Mouse (Mus musculus): Measurements from ENCODE around the gene Armt1. TPM values are rescaled to one million over a fixed set of nuclear protein-coding genes. Genes with fewer than 3 reads are reported as not detected.

The Armt1 gene
- 10 to 100 TPM; 19.5 to 22.0 TPM for total RNA-seq (2021)

GRCm38 (mm10) chr10:4432123-4432931, at the start of gene Armt1, which contains the start of gene Rmnd1:
Gene Armt1 (plus strand): TSS chr10:4432467.
Gene Rmnd1 (minus strand): TSS chr10:4432388.
- intact Hi-C loops (cut with DNase I) = loop anchor here (1.0 kb wide), 1 partner anchor 45 kb away; no protein-coding TSS in a partner anchor

DNA sequence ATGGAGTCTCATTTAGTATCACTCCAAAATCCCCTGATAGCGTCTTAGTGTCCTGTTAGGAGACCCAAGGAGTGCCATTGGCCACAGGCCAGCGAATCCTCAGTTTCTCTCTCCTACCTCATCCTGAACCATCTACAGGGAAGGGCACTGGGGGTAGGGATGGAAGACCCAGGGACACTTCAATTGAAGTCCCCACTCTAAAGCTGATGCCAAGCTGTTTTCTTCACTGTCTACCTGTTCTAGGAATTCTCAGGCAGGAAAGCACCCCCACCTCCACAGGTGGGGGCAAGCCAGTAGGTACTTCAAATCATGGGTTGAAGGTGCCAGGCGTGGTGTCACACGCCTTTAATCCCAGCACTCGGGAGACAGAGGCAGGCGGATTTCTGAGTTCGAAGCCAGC, 48.0 kb upstream of the Armt1 start:
- intact Hi-C loops (cut with DNase I) = no loop called here
- no peak for DNase-seq (ENCODE audit: low spot score in 2 of 2)

More at GRCm38 (mm10) chr10:4432123-4432931, at the start of gene Armt1, which contains the start of gene Rmnd1:
- peak; percentile 95 for DNase-seq (ENCODE audit: low spot score in 2 of 2)

- DNase-seq (ENCODE audit: low spot score in 2 of 2) = peak; percentile 95
- intact Hi-C loops (cut with DNase I) = loop anchor here (1.0 kb wide), 1 partner anchor 45 kb away; the partner anchor contains the start of genes Armt1 and Rmnd1
These were observed 45.4 kb upstream of the Armt1 start for GRCm38 (mm10) chr10:4386609-4387591.

DNA sequence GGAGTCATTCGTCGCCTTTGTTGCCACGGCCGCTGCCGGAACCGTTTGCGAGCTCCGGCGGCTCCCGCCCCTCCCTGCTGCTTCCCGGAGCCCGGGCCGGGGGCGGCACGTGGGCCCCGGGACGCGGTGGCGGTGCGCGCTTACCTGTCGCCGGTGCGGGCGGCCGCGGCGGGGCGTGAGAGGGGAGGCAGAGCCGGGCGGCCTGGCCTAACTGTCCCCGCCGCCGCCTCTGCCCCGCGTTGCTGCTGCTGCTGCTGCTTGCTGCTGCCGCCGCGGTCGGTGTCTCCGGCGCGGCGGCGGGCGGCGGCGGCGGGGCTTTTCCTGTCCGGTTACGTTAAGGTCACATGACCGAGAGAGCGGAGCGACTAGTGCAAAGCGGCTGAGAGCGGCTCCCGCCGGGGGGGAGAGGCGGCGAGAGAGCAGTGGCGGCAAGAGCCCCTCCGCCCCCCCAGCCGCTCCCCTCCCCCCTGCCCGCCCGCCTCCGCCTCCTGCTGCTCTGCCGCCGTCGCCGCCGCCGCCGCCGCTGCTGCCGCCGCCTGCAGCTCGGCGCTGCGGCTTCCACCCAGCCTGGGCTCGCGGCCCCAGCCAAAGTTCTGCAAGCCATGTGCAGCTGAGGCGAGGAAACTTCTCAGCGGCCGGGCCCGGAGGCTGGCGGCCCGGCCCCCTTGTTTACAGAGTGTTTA, 44.4 kb upstream of the Armt1 start, which contains the start of gene Zbtb2:
Gene Zbtb2, minus strand, starts transcription at position 408 of the 683 bp plus-strand sequence.
- DNase-seq (ENCODE audit: low spot score in 2 of 2) = peak; percentile 60 to 61
- intact Hi-C loops (cut with DNase I) = loop anchor here (1.0 kb wide), 1 partner anchor 44 kb away; the partner anchor contains the start of genes Armt1 and Rmnd1

GRCm38 (mm10) chr10:4388384-4388745, 43.9 kb upstream of the Armt1 start:
- DNase-seq (ENCODE audit: low spot score in 2 of 2) = peak in 1 of 2 experiments; percentile 28
- intact Hi-C loops (cut with DNase I) = no loop called here

GRCm38 (mm10) chr10:4389036-4389435, 43.2 kb upstream of the Armt1 start:
- DNase-seq (ENCODE audit: low spot score in 2 of 2) = no peak

GRCm38 (mm10) chr10:4389461-4390112, 42.7 kb upstream of the Armt1 start:
- DNase-seq (ENCODE audit: low spot score in 2 of 2) = no peak
- intact Hi-C loops (cut with DNase I) = no loop called here

More at GRCm38 (mm10) chr10:4389036-4389435, 43.2 kb upstream of the Armt1 start:
- intact Hi-C loops (cut with DNase I) = no loop called here

DNA sequence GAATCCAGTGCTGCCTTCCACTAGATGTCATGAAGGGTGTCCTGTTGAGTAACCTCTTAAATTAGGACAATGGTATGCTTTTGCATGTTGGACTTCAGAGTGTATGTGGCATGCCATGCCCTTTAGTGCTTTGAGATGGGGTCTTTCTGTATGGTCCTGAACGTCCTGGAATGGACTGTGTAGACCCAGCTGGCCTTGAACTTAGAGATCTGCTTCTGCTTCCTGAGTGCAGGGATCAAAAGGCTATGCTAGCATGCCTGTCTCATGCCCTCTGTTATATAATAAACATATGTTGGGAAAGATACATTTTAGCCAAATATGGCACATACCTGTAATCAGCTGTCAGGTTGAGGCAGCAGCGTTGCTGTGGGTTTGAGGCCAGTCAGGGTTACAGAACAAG, 41.7 kb upstream of the Armt1 start:
- intact Hi-C loops (cut with DNase I) = no loop called here
- DNase-seq (ENCODE audit: low spot score in 2 of 2) = no peak

GRCm38 (mm10) chr10:4391076-4391475, 41.2 kb upstream of the Armt1 start:
- intact Hi-C loops (cut with DNase I) = no loop called here
- no peak for DNase-seq (ENCODE audit: low spot score in 2 of 2)

DNA sequence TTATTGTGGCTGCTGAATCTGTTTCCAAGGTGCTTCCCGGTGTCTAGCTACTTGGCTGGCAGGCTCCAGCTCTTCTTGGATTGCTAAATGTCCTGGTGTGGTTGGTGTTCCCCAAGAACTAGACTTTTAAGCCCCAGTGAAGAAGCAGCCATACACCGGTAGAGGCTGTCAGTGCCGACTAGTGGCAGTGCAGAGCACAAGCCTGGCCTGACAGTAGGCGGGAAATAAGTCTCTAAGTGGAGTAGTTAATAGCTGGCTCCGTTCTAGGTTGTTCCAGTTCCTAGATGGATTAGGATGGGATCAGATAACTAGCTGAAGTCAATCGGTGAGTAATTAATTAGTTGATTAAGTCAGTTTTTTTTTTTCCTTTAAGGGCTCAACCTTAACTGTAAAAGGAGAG, 40.4 kb upstream of the Armt1 start:
- DNase-seq (ENCODE audit: low spot score in 2 of 2) = peak; percentile 41 to 55
- intact Hi-C loops (cut with DNase I) = no loop called here

DNA sequence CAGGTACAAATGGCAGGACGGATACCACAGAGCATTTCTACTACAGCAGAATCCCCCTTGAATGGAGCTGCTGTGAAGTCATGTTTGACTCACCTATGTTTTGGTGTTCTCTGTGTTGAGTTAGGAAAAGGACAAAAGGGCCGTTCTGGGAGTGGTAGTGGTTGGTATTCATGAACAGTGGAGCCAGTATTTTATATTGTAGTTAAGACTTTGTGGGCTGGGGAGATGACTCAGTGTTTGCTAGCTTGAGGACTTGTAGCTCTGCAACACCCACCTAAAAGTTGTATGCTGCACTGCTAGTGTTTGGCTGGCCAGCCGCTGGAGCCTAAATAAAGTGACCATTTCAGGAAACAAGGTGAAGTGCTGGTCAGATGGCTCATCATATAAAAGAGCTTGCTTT, 36.9 kb upstream of the Armt1 start:
- DNase-seq (ENCODE audit: low spot score in 2 of 2) = peak in 1 of 2 experiments; percentile 68
- intact Hi-C loops (cut with DNase I) = no loop called here

GRCm38 (mm10) chr10:4398058-4398457, 34.2 kb upstream of the Armt1 start:
- intact Hi-C loops (cut with DNase I) = no loop called here
- DNase-seq (ENCODE audit: low spot score in 2 of 2) = no peak

GRCm38 (mm10) chr10:4404895-4405491, 27.3 kb upstream of the Armt1 start:
- intact Hi-C loops (cut with DNase I) = no loop called here
- DNase-seq (ENCODE audit: low spot score in 2 of 2) = peak; percentile 62 to 73

DNA sequence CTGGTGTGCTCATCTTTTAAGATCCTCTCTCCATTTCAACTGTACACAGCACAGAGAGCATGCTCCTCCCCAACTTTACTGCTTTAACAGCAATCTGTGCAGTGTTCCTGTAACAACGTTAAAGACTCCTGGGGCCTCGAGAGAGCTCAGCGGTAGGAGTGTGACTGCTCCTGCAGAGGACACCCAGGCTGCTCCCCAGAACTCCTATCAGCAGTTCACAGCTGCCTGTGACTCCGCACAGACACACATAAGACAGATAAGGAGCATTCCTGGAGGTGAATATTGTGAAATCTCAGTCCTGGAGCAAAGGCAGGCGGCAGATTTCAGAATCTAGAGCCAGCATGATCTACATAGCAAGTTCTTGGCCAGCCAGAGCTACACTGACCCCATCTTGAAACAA, 26.8 kb upstream of the Armt1 start:
- intact Hi-C loops (cut with DNase I) = no loop called here
- DNase-seq (ENCODE audit: low spot score in 2 of 2) = no peak

DNA sequence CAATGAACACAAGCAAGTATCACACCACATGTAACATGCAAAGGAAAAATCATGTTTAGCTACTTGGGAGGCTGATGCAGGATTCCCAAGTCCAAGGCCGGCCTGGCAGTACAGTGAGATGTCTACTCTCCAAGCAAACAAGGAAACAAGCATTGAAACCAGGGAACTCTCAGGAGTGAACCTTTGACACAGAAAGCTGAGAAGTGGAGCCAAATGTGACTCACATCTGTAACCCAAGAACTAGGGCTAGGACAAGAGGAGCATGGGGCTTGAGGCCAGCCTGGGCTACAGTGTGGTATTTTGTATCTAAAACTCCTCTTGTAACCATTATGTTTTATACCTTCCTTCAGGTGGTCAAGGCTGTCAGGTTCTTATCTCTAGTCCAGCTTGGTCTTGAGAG, 25.1 kb upstream of the Armt1 start:
- intact Hi-C loops (cut with DNase I) = no loop called here
- no peak for DNase-seq (ENCODE audit: low spot score in 2 of 2)

DNA sequence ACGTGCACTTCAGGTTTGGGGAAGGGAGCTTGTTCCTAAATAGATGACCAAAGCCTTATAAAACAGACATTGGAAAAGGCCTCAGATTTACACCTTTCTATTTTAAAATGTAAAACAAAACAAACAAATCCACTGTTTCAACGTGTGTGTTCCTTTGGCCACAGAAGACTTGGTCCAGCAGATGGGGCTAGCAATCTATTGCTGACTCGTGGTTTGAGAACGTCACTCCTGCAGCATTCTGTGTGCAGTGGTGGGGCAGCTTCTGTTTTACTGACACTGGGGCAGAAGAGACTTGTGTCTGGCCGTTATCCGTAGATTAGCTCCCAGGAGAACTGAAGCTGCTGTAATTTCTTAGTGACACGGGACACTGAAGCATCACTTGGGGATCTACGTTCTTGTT, 7.0 kb upstream of the Armt1 start:
- DNase-seq (ENCODE audit: low spot score in 2 of 2) = no peak
- intact Hi-C loops (cut with DNase I) = no loop called here

DNA sequence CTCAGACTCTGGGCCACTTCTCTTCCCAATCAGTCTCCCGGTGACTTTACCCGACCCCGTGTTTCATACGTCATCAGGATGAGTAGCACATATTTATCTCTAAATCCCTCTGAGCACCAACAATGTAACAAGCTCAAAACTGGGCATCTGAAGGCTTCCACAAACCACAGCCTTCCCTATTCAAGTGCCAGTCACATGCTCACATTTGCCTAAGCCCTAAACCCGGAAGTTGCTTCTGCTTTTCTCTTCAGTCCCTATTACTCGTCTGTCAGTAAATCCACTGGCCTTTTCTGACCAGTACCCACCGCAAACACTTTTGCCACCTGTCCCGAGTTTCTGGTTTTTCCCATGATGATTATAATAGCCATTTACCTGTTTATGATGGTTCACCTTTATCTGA, 1.9 kb upstream of the Armt1 start:
- intact Hi-C loops (cut with DNase I) = no loop called here
- DNase-seq (ENCODE audit: low spot score in 2 of 2) = no peak

DNA sequence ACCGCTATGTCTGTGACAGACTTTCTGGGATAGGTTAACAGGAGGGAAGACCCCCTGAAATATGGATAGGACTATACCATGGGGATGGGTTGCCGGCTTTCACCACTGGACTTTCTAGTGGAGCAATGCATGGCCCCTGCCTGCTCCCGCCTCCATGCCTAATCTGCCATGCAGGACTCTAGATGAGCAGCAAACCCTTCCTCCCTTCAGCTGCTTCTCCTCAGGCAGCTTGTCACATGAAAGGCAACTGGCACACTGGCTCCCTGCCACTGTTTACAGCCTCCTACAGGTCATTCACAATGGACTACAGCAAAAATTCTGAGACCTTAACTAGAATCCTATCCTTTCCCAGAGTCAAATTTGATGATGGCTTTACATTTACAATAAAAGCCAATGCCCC, 1.4 kb upstream of the Armt1 start:
- DNase-seq (ENCODE audit: low spot score in 2 of 2) = peak in 1 of 2 experiments; percentile 43
- intact Hi-C loops (cut with DNase I) = no loop called here

- intact Hi-C loops (cut with DNase I) = loop anchor here (1.0 kb wide), 1 partner anchor 44 kb away; no protein-coding TSS in a partner anchor
- no peak for DNase-seq (ENCODE audit: low spot score in 2 of 2)
These were observed 533 bp upstream of the Armt1 start for GRCm38 (mm10) chr10:4431746-4432122.

Measured in left cerebral cortex, postnatal 25 days (tissue).